Mouse (Mus musculus): ENCODE data around the gene Fam196b. TPM values are rescaled to one million over a fixed set of nuclear protein-coding genes. Genes with fewer than 3 reads are reported as not detected.
A peak's percentile ranks its signal among the peaks of the same experiment; 100 is the strongest.

Gene Fam196b
- total and polyA plus RNA-seq, 3 experiments: 0.13 to 0.38 TPM; not detected in 1

DNA sequence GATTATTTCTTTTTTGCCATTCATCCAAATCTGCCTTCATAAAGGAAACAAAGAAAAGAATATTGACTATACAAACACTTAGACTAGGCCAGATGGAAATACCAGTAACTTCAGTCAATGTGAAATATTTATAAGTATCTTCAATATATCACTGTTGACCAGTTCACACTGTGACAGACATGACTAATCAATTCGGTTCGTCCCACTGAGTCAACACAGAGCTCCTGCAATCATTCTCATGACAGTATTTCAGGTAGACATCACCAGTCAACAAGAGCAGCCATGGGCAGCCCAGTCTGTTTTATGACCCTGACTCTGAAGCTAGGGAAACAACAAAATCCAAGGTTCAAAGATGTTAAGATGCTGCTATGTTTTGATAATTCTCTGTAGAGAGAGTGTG lies 117.4 kb downstream of the Fam196b start:
- TF ChIP-seq SIN3A (IDR thresholded peaks at IDR 0.05; ENCODE audit: low read length) (no peak), ZKSCAN1 (IDR thresholded peaks at IDR 0.05; ENCODE audit: borderline replicate concordance, low read depth, low read length) (no peak), RAD21 (IDR thresholded peaks at IDR 0.05; ENCODE audit: low read depth, low read length) (no peak), MEF2A (IDR thresholded peaks at IDR 0.05; ENCODE audit: borderline replicate concordance, low read depth, low read length) (no peak), BHLHE40 (IDR thresholded peaks at IDR 0.05; ENCODE audit: low read depth, low read length) (no peak), MYC (IDR thresholded peaks at IDR 0.05; ENCODE audit: low read depth, low read length) (no peak), USF1 (IDR thresholded peaks at IDR 0.05; ENCODE audit: low read depth, low read length) (no peak), CHD1 (IDR thresholded peaks at IDR 0.05; ENCODE audit: low read depth, low read length) (no peak), MXI1 (IDR thresholded peaks at IDR 0.05; ENCODE audit: low read depth, low read length) (no peak), RCOR1 (conservative IDR thresholded peaks at IDR 0.05; ENCODE audit: low read depth, low read length) (no peak), ZC3H11A (IDR thresholded peaks at IDR 0.05; ENCODE audit: low read depth, low read length) (no peak), HCFC1 (IDR thresholded peaks at IDR 0.05; ENCODE audit: low read depth, low read length) (no peak), CHD2 (IDR thresholded peaks at IDR 0.05; ENCODE audit: low read length) (no peak)
- Histone ChIP-seq H3K79me2 (replicated peaks; ENCODE audit: control insufficient read depth, extremely low read depth, insufficient read depth, poor library complexity, severe bottlenecking) (no peaks in the 10 kb centered on the region), H3K9ac (ENCODE audit: insufficient read depth, low read depth) (no peak overlapping the region), H3K27ac (ENCODE audit: insufficient read depth, low read depth) (no peak overlapping the region), H3K36me3 (replicated peaks in 1 of 2; ENCODE audit: control insufficient read depth in 1 of 2, insufficient read depth in 1 of 2, low read length in 1 of 2) (peaks cover 60 to 97% of the 10 kb centered on the region in 2 experiments), H3K4me2 (ENCODE audit: insufficient read depth, low read depth, poor library complexity, severe bottlenecking) (no peak overlapping the region), H3K4me1 (ENCODE audit: control insufficient read depth in 1 of 2, insufficient read depth in 2 of 2) (no peaks in the 10 kb centered on the region), H3K4me3 (replicated peaks in 1 of 3; ENCODE audit: low read depth in 2 of 3, low read length in 2 of 3, poor library complexity in 1 of 3) (no peak overlapping the region), H3K27me3 (replicated peaks) (no peaks in the 10 kb centered on the region), H3K9me3 (replicated peaks; ENCODE audit: low read length) (no peaks in the 10 kb centered on the region)
- in situ Hi-C loops (cut with MboI; ENCODE audit: low pct_ligation_motif_present, low pct_unique_long_range_greater_than_20kb, low sequenced_read_pairs): no loop called here
- dilution Hi-C loops (cut with MboI; ENCODE audit: extremely low pct_ligation_motif_present, extremely low pct_unique_long_range_greater_than_20kb, low sequenced_read_pairs): no loop called here
- DNase-seq (ENCODE audit: extremely low read depth): no peak

DNA sequence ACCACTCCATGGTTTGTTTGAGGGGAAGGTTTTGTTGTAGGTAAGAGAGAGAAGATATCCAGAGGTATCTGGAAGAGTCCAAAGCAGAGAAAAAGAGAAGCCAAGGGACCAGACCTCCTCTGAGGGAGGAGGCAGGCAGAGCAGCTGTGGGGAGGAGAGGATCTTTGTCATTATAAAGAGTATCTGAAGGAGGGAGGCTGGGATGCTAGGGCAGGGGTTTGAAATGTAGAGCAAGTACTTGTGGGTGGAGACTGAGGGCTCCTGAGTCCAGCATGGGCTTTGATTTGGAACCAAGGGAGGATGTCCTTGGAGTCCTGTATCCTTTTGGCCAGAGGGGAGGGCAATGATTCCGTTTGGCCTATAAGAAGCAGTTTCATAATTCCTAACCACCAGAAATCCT lies 122.8 kb downstream of the Fam196b start:
- dilution Hi-C loops (cut with MboI; ENCODE audit: extremely low pct_ligation_motif_present, extremely low pct_unique_long_range_greater_than_20kb, low sequenced_read_pairs) (no loop called here), in situ Hi-C loops (cut with MboI; ENCODE audit: low pct_ligation_motif_present, low pct_unique_long_range_greater_than_20kb, low sequenced_read_pairs) (no loop called here)
- Histone ChIP-seq H3K4me1 (ENCODE audit: control insufficient read depth in 1 of 2, insufficient read depth in 2 of 2) (no peaks in the 10 kb centered on the region), H3K36me3 (replicated peaks in 1 of 2; ENCODE audit: control insufficient read depth in 1 of 2, insufficient read depth in 1 of 2, low read length in 1 of 2) (peaks cover 63 to 94% of the 10 kb centered on the region in 2 experiments), H3K9me3 (replicated peaks; ENCODE audit: low read length) (no peaks in the 10 kb centered on the region), H3K27ac (ENCODE audit: insufficient read depth, low read depth) (no peak overlapping the region), H3K27me3 (replicated peaks) (no peaks in the 10 kb centered on the region), H3K79me2 (replicated peaks; ENCODE audit: control insufficient read depth, extremely low read depth, insufficient read depth, poor library complexity, severe bottlenecking) (no peaks in the 10 kb centered on the region), H3K4me2 (ENCODE audit: insufficient read depth, low read depth, poor library complexity, severe bottlenecking) (no peak overlapping the region), H3K4me3 (replicated peaks in 1 of 3; ENCODE audit: low read depth in 2 of 3, low read length in 2 of 3, poor library complexity in 1 of 3) (no peak overlapping the region), H3K9ac (ENCODE audit: insufficient read depth, low read depth) (no peak overlapping the region)
- no peak for DNase-seq (ENCODE audit: extremely low read depth)
- TF ChIP-seq CTCF (conservative IDR thresholded peaks at IDR 0.05 in 1 of 2, IDR thresholded peaks at IDR 0.05 in 1 of 2; ENCODE audit: low read depth in 2 of 2, low read length in 2 of 2) (no peak), POLR2A (IDR thresholded peaks at IDR 0.05; ENCODE audit: low read depth, low read length) (no peak)

DNA sequence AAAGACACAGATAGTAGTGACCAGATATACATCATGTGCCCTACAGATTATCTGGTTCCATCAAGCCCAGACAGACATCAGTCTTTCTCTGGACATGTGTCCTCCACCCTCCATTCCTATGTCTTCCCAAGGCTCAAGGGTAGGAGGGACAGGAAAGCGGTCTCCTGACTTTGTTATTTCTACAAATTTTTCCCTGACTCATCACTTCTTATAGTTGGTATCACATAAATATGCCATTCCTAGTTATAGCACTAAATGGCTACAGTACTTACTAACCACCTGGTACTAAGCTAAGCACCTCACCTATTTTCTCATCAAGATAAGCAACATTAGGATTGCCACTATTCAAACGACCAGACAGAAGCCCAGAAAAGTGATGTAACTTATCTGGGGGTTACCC lies 123.8 kb downstream of the Fam196b start:
- dilution Hi-C loops (cut with MboI; ENCODE audit: extremely low pct_ligation_motif_present, extremely low pct_unique_long_range_greater_than_20kb, low sequenced_read_pairs) (no loop called here), in situ Hi-C loops (cut with MboI; ENCODE audit: low pct_ligation_motif_present, low pct_unique_long_range_greater_than_20kb, low sequenced_read_pairs) (no loop called here)
- no peaks in the 10 kb centered on the region for H3K9me3 ChIP-seq (replicated peaks; ENCODE audit: low read length)
- H3K79me2 ChIP-seq (replicated peaks; ENCODE audit: control insufficient read depth, extremely low read depth, insufficient read depth, poor library complexity, severe bottlenecking): no peaks in the 10 kb centered on the region
- H3K27me3 ChIP-seq (replicated peaks): no peaks in the 10 kb centered on the region
- H3K4me3 ChIP-seq (replicated peaks in 1 of 3; ENCODE audit: low read depth in 2 of 3, low read length in 2 of 3, poor library complexity in 1 of 3): no peak overlapping the region
- H3K4me2 ChIP-seq (ENCODE audit: insufficient read depth, low read depth, poor library complexity, severe bottlenecking): no peak overlapping the region
- no peak overlapping the region for H3K9ac ChIP-seq (ENCODE audit: insufficient read depth, low read depth)
- peaks cover 60 to 93% of the 10 kb centered on the region in 2 experiments for H3K36me3 ChIP-seq (replicated peaks in 1 of 2; ENCODE audit: control insufficient read depth in 1 of 2, insufficient read depth in 1 of 2, low read length in 1 of 2)
- DNase-seq (ENCODE audit: extremely low read depth): no peak
- no peak overlapping the region for H3K27ac ChIP-seq (ENCODE audit: insufficient read depth, low read depth)
- no peaks in the 10 kb centered on the region for H3K4me1 ChIP-seq (ENCODE audit: control insufficient read depth in 1 of 2, insufficient read depth in 2 of 2)
- TF ChIP-seq MAFK (IDR thresholded peaks at IDR 0.05; ENCODE audit: insufficient replicate concordance, low read length) (peak; percentile 75; the same call in 1 of the 2 replicates), USF1 (IDR thresholded peaks at IDR 0.05; ENCODE audit: low read depth, low read length) (no peak)
